Mouse (Mus musculus) liver, embryonic 14.5 days (tissue): ENCODE results near the gene Rph3a.

Experiments
- CTCF ChIP-seq: IDR thresholded peaks from 2 replicates; pipeline ENCODE4 v1.5.1; 2016; ENCODE audit warnings: antibody characterized with exemption, low read depth, control low read depth
- EP300 ChIP-seq: IDR thresholded peaks from 2 replicates; pipeline ENCODE4 v1.6.1; 2016; ENCODE audit warnings: antibody characterized with exemption, low read depth

DNA sequence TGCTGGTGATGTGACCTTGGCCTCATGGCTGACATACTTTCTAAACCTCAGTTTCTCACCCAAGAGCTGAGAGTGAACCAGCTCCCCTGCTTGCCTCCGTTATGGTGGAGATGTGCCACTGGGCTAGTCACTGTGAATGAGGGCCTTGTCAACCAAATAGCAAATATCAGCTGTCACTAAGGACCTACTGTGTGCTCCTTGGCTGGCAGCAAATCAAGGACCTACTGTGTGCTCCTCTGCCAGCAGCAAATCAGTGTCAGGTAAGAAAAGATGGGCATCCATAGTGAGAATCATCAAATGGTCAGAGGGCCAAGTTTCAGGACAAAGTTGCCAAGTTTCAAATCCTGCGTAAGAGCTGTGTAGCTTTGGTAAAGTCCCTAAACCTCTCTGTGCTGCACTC is 4.6 kb upstream of the Rph3a start:
- TF ChIP-seq CTCF (no peak), EP300 (no peak)
